Mouse (Mus musculus) cerebellum, postnatal 14 days (tissue): ENCODE results near the gene Stx17.
A peak's percentile ranks its signal among the peaks of the same experiment; 100 is the strongest.

ENCODE experiments used
- DNase-seq, 2 experiments: peaks; one replicate each; pipeline ENCODE4 v3.0.0; 2021; ENCODE audit warnings: mixed read lengths in 2 of 2

Gene Stx17

DNA sequence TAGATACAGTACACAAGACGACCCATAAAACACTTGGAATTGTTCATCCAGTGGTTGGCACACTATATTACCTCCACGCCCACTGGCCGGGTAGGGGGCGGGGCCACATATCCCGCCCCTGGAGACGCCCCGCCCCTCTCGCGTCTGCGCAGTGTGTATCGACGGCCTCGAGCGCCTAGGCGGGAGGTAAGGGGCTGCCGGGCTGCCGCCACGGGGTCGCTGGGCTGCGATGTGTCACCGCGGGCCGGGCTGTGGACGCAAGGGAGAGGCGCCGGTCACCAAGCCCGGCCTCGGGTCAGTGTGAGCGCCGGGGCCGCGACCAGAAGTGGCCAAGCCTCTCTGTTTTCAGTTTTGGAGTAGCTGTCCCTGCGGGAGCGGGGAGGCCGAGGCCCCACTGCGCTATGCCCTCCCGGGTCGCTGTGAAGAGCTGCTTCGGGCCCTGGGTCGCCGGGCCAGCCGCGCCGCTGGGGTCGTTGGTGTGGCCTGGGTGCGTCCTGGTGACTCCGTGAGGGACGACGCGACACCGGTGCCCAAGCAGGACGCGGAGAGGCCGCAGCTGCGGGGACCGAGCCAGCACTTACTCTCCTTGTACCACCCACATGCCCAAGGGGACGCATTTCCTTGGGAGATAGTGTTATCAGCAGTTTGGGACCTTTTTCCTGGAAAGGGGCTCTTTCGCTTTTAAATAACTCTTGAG lies at the start of gene Stx17:
Stx17 (plus strand) TSS at position 143 of the 697 bp plus-strand sequence.
- DNase-seq: peak; percentile 86 to 87

DNA sequence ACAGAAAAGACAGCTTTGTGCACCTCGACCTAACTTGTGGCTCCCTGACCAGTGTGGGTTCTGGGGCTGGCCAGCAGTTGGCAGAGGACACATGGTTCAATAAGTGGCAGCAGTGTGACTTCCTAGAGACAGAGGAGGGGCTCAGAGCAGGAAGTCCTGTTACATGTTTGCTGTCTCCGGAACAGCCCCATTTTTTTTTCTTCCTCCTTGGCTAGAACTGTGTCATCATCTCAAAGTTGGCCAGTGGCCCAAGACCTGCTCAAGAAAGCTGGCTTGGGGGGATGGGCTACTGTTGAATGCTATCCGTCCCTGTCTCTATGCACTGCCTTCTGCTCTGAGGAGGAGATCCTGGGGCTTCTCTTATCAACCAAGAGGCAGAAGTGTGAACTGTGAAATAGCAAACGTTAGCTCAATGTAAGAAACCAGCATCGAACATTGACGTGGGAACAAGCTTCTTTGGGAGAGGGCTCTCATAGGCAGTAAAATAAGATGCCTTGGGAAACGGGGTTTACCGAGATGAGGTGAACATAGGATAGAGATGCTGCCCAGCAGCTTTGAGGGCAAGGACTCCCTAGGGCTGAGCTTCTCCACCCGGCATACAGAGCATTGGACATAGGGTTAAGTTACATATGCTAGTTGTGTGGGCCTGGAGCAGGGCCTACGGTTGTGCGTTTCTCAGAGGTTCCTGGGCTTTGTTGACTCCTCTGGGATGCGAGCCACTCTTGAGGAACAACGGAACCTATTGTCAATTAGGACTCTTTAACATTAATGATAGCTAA lies 47.8 kb upstream of the Stx17 start:
- DNase-seq: peak; percentile 28 to 30

DNA sequence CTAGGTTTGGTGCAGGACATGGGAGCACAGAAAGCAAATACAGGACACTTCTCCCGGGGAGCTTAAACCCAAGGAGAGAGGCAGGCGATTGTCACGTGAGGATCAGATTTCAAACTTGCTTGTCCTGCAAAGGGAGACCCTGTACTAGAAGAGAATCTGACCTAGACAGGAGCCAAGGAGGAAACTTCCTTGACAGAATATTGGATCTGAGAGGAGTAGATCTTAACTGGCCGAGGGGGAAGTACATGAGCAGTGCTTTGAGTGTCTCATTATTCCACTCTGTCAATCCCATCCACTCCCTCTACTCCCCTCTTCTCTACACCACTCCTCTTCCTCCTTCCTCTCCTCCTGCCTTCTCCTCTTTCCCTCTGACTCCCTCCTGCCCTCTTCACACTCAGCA lies 46.5 kb upstream of the Stx17 start:
- DNase-seq: no peak

DNA sequence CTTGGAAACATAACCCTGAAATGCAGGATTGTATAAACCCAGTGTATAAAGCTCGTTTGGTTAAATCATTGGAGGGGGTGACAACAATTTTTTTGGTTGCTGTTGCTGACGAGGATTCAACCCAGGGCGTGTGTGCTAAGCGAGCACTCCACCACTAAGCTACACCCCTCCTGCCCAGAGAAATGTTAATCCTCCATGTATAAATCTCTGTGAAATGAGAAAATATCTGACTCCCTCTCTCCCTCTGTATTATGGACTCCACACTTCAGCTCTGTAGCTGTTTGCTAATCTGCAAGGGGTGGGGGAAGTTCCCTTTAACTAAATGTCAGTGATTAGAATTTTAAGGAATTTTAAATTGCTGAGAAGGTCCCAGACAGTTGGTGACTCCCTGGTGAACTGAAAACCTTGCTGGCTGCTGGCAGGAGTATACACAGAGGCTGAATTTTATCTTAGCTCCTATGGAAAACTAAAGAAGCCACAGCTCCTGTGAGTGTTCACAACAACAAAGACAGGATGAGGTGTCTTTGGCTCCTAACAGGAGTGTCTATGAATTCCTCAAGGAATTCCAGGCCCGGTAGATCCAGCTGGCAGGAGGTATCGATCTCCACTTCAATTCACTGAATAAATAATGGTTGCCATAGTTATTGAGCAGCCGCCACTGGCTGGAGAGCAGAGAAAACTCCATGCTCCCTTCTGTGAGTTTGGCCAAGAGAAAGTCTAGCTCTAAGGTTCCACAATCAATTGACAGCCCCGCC lies 45.3 kb upstream of the Stx17 start:
- no peak for DNase-seq

DNA sequence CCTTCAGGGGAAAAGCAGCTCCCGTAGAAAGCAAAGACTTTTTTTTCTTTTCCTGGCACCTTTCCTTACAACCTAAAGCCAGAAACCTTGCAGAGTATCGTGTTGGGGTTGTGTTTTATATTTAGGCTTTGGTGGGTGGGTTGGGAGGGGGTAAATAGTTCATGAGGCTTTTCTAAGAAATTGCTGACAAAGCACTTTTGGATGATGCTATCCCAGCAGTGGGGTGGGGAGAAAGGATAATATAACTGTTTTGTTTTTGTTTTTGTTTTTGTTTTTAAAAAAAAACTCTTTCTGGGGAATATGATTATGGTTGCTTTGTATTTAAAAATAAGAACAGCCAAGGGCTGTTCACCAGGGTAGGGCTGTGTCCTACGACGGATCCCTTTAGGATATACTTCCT lies 41.3 kb upstream of the Stx17 start:
- no peak for DNase-seq

DNA sequence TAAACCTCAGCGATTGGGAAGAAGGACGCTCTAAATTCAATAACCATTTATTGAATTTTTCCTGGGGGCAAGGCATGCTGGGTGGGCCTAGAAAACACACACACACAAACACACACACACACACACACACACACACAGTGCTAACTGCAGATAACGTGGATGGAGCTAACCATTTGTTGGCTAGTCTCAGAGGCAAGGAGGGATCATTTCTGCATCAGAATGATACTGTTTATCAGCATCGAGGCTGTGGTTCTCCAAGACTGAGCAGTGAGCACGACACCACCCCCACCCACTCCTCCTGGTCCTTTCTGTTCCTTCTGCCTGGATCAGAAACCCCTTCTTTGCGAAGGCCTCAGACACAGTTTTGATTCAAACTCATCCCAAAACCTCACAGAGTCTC lies 38.1 kb upstream of the Stx17 start:
- DNase-seq: no peak

DNA sequence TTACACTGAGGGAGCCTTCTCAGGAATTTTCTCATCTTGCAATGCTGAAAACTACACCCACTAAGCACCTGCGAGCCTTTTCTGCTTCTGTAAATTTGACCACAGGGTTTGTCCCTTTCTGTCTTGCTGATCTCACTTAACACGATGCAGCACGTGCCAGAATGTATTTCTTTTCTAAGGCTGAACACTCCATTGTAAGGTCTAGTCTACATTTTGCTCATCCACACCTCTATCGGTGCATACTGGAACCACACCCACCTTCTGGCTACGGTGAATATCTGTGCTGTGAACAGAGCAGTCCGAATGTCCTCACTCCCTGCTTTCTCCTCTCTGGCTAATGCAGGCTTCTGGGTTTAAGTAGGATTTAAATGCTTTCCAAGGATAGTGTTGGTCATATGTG lies 37.2 kb upstream of the Stx17 start:
- DNase-seq: no peak

DNA sequence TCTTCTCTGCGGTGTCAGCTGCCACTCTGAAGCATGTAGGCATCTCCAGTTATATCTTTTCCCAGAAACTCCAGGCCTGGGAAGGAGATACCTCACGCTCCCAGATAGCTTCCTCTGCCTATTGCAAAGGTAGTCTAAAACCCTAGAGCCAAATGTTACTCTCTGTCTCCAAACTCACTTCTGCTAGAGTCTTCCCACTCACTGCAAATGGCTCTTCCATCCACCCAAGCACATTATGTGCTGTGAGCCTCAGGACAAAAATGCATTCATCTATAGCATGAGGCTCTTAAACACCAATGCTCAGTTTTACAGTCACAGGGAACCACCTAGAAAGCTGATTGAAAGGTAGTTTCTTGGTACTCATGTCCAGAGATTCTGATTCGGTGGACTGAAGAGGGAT lies 31.5 kb upstream of the Stx17 start:
- DNase-seq: no peak

DNA sequence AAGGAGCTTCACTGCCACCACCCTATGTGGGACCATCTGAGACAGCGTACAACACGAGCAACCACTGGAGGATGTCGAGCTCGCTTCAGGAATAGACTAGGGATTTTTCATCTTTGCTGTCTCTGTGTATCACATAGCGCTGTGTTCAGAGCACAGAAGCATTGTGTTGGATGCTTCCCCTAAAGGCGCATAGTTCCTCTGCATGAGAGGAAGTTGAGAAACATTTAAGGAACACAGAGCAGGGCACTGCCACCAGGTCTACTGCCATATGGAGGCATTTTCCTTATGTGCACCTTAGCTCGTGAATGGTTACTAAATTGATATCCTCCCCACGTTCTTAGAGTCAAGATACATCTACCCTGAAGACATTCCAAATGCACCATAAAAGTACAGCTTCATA lies 24.5 kb upstream of the Stx17 start:
- no peak for DNase-seq

DNA sequence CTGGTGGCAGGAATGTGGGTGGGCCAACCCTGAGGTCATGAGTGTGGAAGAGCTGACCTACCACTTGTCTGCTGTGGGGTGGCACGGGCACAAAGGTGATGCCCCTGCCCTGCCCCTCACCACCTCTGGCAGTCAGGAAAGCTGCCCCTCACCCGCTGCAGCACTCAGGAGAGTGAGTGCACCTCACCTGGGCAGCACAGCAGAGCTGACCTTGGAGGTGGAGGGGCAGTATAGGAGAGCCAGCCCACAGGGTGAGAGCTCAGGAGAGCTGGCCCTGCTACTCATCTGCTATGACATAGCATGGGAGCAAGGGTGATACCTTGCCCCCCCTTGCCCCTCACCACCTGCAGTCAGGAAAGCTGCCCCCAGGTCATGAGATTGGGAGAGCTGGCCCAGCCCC lies 22.7 kb upstream of the Stx17 start:
- no peak for DNase-seq

DNA sequence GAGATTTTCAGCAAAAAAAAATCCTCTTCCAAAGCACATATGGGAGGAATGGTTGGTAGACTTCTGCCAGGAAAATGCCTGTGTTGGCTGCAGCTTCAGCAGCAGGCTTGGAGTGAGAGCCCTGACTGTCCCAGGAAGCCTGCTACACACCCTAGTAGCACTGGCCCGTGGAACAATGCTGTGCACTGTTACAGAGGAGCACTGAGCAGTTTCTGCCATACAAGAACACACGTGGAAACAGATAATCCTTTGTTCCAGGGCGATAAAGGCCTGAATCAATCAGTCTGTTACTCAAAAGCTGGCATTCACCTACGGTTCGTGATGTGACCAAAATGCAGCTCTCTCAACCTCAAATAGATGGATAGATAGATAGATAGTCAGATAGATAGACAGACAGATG lies 19.3 kb upstream of the Stx17 start:
- no peak for DNase-seq

DNA sequence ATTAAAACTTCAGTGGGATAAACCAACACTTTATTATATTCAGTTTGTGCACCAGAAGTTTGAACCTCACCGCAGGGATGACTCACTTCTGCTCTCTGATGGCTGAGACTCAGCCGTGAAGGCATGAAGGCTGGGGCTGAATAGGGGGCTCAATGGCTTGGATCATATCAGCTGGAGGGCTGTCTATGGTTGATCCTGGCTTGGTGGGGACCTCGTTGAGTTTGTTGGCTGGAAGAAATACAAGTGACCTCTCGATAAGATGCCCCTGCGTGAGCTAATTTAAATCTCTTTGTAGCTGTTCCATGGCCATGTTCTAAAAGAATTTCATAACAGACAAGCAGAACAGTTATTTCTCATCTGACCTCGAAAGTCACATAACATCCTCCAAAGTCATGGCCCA lies 17.6 kb upstream of the Stx17 start:
- DNase-seq: no peak

DNA sequence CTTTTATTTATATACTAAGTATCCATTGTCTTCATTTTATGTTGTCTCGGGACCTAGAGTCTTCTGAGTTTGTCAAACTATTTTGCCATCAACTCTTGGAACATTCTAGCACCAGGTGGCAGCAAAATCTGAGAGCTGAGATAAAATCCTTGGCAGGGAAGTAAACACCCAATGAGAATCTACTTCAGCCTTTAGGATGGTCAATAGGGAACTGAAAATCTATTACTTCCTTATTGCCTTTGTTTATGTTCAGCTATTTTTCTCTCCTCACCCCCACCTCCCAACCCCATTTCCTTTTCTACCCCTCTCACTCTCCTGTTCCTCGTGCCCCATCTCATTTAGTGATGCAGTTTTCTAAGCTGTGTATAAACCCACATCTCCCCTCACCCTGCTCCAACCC lies 16.1 kb upstream of the Stx17 start:
- DNase-seq: no peak

DNA sequence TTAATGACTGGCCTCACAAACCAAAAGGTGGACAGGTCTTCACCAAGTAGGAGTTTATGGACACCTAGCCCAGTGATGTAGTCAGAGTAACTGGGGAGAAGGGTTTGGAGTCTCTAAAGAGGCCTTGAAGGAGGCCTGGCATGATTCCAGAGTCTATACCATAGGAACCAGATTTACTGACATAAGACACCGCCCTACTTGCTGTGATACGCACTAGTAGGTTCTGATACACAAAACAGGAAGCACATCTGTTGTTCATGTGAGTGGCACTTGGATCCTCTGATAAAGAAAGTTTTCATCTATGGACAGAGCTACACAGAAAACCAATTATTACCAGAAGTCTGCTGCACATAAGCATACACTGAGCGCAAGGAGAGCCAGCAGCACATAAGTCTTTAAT lies 14.4 kb upstream of the Stx17 start:
- DNase-seq: no peak

DNA sequence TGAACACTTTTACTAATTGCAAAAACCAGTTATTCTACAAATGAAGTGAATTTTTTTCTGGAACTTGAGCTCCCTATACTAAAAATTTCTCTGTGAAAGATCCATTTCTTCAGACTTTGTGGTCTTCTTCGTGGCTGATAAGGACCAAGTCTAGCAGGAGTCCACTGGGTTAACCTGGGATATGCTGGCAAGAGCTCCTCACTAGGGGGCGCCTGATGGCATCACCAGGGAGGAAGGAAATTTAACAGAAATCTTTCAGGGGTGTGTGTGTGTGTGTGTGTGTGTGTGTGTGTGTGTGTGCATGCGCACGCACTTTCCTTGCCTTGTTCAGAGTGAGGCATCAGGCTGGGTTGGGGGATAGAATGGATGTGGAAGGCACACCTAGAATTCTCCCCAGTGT lies 8.5 kb upstream of the Stx17 start:
- DNase-seq: peak; percentile 14 to 15

DNA sequence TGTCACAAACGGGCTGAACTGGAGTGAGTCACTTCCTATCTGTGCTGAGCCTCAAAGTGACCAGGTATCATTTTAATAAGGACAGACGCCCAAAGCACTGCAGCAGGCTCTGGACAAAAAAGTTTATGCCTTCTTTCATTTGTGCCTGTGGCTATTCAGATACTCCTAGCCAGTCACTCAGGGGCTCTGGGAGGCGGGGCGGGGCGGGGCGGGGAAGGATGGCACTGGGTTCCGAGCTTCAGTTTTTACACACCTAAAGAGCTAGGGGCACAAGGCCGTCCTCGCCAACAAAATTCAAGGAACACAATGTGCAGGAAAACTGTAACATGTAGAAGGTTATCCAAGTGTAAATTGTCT lies 321 bp upstream of the Stx17 start:
- DNase-seq: no peak

DNA sequence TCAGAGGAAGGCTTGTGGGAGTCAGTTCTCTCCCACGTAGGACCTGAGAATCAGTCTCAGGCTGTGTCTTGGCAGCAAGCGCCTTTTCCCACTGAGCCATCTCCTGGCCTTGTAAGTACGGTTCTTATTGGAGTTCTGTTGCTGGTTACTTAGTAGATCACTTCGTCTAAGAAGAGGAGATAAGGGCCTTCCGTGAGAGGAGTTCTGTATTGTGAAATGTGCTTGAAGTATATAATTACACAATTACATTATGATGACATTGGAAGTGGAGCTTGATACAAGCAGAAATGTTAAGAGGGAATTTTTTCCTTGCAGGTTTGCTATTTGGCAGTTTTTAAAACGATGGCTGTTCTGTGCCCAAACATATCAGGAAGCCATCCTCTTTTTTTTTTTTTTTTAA lies 5.6 kb downstream of the Stx17 start:
- DNase-seq: peak in 1 of 2 experiments; percentile 19

DNA sequence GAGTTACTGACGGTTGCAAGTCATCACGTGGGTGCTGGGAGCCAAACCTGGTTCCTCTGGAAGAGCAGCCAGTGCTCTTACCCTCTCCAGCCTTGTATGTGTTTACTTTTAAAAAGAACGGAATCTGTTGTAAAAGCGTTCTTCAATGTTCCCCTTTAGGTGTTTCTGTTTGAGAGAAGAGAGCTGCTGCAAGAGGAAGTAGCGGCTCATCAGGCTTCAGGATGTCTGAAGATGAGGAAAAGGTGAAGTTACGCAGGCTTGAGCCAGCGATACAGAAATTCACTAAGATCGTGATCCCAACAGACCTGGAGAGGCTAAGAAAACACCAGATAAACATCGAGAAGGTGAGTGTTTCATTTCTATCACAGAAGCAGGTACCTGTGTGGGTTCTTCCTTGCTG lies 6.9 kb downstream of the Stx17 start:
- no peak for DNase-seq

DNA sequence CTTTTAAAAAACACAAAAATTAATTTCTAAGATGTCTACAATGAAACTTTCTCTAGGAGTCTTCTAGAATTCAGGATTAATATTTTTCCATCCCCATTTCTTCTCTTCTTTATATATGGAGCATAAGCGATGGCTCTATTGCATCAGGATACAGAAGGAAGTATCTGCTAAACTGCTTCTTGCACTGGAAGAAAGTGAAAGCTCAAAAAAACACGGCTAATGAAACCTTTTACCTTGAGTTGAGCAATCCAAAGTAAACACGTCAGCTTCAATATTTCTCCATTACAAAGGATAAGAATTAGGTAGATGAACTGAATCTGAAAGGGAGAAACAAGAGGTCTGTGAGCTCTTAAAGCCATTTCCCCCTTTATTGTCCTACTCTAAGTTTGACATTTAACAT lies 8.0 kb downstream of the Stx17 start:
- DNase-seq: no peak

DNA sequence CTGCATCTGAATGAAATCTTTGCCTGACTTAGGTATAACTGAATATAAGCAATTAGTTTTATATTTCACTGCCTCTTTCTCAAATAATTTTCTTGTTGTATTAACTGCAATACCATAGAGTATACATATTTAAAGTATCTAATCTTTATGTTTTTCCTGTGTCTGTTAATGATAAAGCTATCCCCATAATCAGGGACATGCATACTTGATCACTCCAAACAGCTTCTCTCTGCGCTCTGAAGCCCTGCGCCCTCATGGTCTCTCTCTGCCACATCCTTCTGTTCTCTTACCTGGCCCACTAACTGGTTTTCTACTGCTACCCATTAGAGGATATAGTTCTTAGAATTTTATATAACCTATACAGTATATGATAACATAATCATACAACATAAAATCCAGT lies 24.8 kb downstream of the Stx17 start:
- DNase-seq: no peak

DNA sequence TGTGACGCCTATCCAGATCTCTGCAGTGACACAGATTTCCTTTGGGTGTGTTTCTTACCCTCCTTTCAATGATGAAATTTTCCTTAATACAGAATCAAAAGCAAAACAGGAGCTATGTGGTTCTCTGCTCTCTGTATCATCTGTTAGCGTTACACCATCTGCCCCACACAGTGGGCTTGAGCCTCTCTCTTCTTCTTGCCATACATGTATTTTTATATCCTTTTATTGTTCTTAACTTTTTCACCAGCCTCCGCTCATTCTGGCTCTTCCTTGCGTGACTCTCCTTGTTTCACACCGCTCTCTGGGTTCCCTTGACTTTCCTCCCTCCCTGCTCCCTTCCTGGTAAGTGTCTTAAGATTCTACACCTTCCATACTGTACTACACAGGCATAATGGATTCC lies 28.5 kb downstream of the Stx17 start:
- DNase-seq: no peak

DNA sequence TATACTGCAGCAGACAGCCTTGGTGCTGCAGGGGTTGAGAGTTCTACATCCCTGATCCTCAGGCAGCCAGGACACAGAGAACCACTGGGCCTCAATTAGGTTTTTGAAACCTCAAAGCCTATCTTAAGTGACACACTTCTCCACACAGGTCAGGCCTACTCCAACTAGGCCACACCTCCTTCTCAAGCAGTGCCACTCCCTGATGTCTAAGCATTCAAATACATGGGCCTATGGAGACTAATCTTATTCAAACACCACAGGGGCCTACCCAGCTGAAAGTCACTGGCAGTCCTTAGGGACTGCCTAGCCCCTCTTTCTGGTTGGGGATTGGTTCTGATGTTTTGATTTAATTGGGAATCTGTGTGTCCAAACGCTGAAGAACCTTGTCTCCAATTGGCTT lies 31.1 kb downstream of the Stx17 start:
- DNase-seq: no peak

DNA sequence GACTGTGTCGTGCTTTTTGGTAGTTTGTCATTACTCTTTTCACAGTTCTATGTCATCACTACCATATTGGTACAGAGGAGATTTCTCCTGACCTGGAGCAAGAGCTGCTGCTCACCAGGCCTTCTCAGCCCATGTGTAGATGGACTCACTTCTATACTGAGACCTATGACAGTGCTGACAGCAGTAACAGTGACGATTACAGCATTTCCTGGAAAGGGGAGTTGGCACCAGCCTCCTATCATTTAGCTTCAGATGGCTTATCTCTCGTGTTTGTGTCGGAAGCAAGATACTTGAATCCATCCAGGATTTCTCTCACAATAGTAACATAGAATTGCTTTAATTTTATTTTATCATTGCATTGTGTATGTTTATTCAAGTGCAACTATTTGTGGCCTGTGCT lies 35.7 kb downstream of the Stx17 start:
- no peak for DNase-seq

DNA sequence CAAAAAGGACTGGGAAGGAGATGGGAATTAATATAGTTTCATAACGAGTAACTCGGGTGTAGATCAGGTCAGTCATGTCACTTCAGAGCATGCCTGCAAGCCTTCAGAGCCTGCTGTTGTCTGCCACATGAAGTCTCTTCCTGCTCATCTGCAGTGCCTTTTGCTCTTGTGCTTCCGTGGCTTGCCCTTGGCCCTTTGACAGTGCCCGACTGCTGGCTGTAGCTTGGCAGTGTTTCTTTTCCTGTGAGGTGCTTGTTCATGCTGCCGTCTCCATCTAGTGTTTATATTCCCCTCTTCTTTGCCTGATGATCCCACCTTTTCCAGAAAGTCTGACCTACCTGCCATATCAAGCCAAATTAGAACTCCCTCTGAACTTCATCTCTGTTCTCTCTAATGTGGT lies 39.1 kb downstream of the Stx17 start:
- peak; percentile 26 to 45 for DNase-seq
